Mouse (Mus musculus) lung, postnatal 0 days (tissue): Measurements from ENCODE around the gene Camk2g. TPM values are rescaled to one million over a fixed set of nuclear protein-coding genes. Genes with fewer than 3 reads are reported as not detected.

Experiments
- ATAC-seq: fragments of 200-750 bp; cut with Nextera tagmentation; 2 replicates; pipeline ENCODE4 v1.8.0; 2017; ENCODE audit warnings: moderate library complexity
- DNase-seq: peaks from one replicate; pipeline ENCODE4 v3.0.0-alpha.2; 2016; ENCODE audit warnings: low spot score
- H3K27ac ChIP-seq: fragments of 300-500 bp; sonication (generic); 2 replicates; pipeline ENCODE4 v1.5.1; 2014; ENCODE audit warnings: antibody characterized with exemption, mild to moderate bottlenecking, low read length, mixed read lengths
- H3K27me3 ChIP-seq: fragments of 300-500 bp; sonication (generic); replicated peaks from 2 replicates; pipeline ENCODE4 v1.6.1; 2014; ENCODE audit warnings: low read length, mixed read lengths; ENCODE audit not compliant: insufficient read depth
- H3K36me3 ChIP-seq: fragments of 300-500 bp; sonication (generic); 2 replicates; pipeline ENCODE4 v1.6.1; 2014; ENCODE audit warnings: low read length, mixed read lengths; ENCODE audit not compliant: insufficient read depth
- H3K4me1 ChIP-seq: fragments of 300-500 bp; sonication (generic); 2 replicates; pipeline ENCODE4 v1.6.1; 2014; ENCODE audit warnings: antibody characterized with exemption, low read depth, low read length, mixed read lengths; ENCODE audit not compliant: insufficient read depth
- H3K4me2 ChIP-seq: fragments of 300-500 bp; sonication (generic); replicated peaks from 2 replicates; pipeline ENCODE4 v1.6.1; 2014; ENCODE audit warnings: low read depth, mild to moderate bottlenecking, low read length, moderate library complexity, mixed read lengths
- H3K4me3 ChIP-seq: fragments of 300-500 bp; sonication (generic); 2 replicates; pipeline ENCODE4 v1.5.1; 2014; ENCODE audit warnings: low read depth, low read length
- H3K9ac ChIP-seq: fragments of 300-500 bp; sonication (generic); replicated peaks from 2 replicates; pipeline ENCODE4 v1.6.1; 2014; ENCODE audit warnings: low read depth, mild to moderate bottlenecking
- H3K9me3 ChIP-seq: fragments of 300-500 bp; sonication (generic); 2 replicates; pipeline ENCODE4 v1.6.1; 2016; ENCODE audit warnings: low read length, mixed read lengths
- CTCF ChIP-seq: IDR thresholded peaks from 2 replicates; pipeline ENCODE4 v1.5.1; 2016; ENCODE audit warnings: antibody characterized with exemption, mild to moderate bottlenecking
- EP300 ChIP-seq: IDR thresholded peaks from 2 replicates; pipeline ENCODE4 v1.6.1; 2016; ENCODE audit warnings: antibody characterized with exemption, mild to moderate bottlenecking, control low read depth
- WGBS: fragments of 180-500 bp; shearing (Covaris S2); extraction: QIAGEN DNeasy Blood & Tissue Kit; methylation state at CpG from one replicate; pipeline ENCODE4 v1.1.7; 2014; 5-methylcytosine and 5-hydroxymethylcytosine counted together
- polyA plus RNA-seq: library from polyadenylated mRNA; unstranded; fragments of >200 nt; fragmentation: Nextera tagmentation; extraction: Ambion mirVana; gene quantifications from 2 replicates; pipeline ENCODE4 v1.2.1, GENCODE M21; 2015

Camk2g gene
- polyA plus RNA-seq, 1 experiment from 2014 or later = 36.6 TPM

DNA sequence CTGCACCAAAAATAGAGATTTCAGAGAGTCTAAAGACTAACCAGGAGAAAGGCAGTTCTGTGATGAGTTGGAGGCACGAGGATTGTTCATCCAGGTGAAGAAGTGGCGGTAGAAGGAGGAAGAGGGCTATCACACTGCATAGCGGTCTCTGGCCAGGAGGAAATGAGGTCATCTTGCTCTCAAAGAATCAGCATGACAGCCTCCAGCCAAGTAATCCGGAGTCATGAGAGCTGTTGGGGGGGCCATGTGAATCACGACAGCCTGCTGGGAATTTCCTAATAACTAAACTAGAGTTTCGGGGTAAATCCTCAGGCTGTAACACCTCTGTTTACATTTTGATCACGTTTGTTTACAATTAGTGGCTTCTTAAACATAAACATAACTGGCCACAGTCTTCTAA lies 40.2 kb upstream of the Camk2g start:
- Histone ChIP-seq H3K9ac (no peak overlapping the region), H3K4me2 (no peak overlapping the region), H3K27me3 (no peaks in the 10 kb centered on the region), H3K4me3 (no peak overlapping the region), H3K36me3 (no peaks in the 10 kb centered on the region), H3K27ac (no peak overlapping the region), H3K4me1 (peaks cover 9% of the 10 kb centered on the region; the same call in 1 of the 2 replicates), H3K9me3 (no peaks in the 10 kb centered on the region)
- TF ChIP-seq EP300 (no peak), CTCF (no peak)
- DNase-seq = peak; percentile 58
- 23% methylated on average over 7 of the region's 7 CpGs for WGBS
- ATAC-seq = peak; percentile 48

DNA sequence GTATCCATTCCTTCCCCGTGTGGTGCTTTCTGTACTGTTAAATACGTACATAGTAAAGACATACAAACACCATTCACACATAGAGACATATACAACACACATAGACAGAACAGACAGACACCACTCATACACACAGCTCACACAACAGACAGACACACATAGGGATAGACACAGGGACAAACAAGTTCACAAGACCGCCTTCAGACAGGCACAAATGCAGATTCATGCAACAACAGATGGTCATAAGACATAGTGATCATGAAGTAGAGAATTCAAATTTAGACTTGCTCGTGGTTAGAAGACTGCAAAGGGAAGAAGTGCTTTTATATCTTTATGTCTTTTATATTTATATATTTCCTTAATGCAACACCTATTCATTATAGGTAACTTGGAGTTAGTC lies 39.6 kb upstream of the Camk2g start:
- H3K27ac ChIP-seq = no peak overlapping the region
- no peak overlapping the region for H3K4me3 ChIP-seq
- no peaks in the 10 kb centered on the region for H3K9me3 ChIP-seq
- H3K9ac ChIP-seq = no peak overlapping the region
- DNase-seq (no peak), ATAC-seq (no peak)
- no peak overlapping the region for H3K4me2 ChIP-seq
- no peaks in the 10 kb centered on the region for H3K27me3 ChIP-seq
- H3K4me1 ChIP-seq = peaks cover 9% of the 10 kb centered on the region; the same call in 1 of the 2 replicates
- TF ChIP-seq EP300 (no peak), CTCF (no peak)
- no peaks in the 10 kb centered on the region for H3K36me3 ChIP-seq
- 82% methylated on average over 4 of the region's 4 CpGs for WGBS

DNA sequence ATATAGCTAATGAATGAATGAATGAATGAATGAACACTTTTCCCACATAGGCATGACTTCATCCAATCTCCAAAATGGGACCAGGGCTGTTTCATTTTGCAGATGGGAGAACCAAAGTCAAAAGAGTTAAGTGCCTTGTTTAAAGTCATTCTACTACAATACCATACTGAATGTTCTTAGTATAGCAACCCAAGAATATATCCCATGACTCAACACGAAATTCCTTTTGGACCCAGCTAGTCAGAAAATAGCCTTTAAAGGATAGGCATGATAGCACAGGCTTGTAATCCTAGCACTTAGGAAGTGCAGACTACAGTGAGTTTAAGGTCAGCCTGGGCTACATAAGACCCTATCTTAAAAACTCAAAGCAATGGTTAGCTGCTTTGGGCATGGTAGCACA lies 38.0 kb upstream of the Camk2g start:
- Histone ChIP-seq H3K4me1 (peaks cover 8% of the 10 kb centered on the region; the same call in 1 of the 2 replicates), H3K9ac (no peak overlapping the region)

DNA sequence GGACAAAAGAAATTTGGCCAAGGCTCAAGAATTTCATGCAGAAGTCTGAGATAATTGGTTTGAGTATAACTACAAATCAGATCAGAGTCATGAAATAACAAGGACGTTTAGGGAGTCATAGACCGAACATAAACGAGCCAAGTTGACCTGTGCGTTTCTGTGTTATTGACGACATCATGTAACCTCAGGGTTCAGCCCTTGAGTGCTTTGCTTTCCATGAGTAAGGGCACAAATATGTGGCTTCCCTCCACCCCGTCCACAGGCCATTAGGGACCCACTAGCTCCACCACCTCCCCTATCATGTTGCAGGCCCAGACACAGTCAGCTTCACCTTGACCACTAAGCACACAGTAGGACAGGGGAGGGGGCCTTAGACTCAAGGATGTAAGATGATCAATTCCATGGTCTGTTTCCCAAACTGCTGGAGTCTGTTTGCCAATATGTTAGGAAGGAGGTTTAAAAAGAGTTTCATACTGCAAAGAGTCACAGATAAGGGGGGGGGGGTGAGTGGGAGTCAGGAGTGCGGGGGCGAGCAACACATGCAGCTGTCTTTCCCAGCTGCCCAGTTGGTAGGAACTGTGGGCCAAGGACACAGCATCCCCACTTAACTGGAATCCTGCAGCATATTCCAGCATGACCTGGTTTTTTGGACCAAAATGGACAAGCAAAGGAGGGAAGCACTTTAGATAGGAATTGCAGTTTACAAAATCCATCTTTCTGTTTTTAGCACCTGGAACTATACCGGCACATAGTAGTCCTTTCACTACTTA lies 37.4 kb upstream of the Camk2g start:
- TF ChIP-seq EP300 (no peak), CTCF (no peak)
- H3K27me3 ChIP-seq = no peaks in the 10 kb centered on the region
- ATAC-seq (0 out of 2 replicates have a peak, but pooled peaks have one; percentile 16), DNase-seq (peak; percentile 15)
- no peaks in the 10 kb centered on the region for H3K36me3 ChIP-seq
- no peak overlapping the region for H3K27ac ChIP-seq
- no peaks in the 10 kb centered on the region for H3K9me3 ChIP-seq
- H3K9ac ChIP-seq = no peak overlapping the region
- WGBS = 45% methylated on average over 9 of the region's 9 CpGs
- H3K4me1 ChIP-seq = peaks cover 3% of the 10 kb centered on the region; the same call in 1 of the 2 replicates
- H3K4me2 ChIP-seq = no peak overlapping the region
- H3K4me3 ChIP-seq = no peak overlapping the region

More for the DNA sequence above, 38.0 kb upstream of the Camk2g start:
- Histone ChIP-seq H3K4me3 (no peak overlapping the region), H3K4me2 (no peak overlapping the region), H3K9me3 (no peaks in the 10 kb centered on the region), H3K36me3 (no peaks in the 10 kb centered on the region), H3K27me3 (no peaks in the 10 kb centered on the region), H3K27ac (no peak overlapping the region)
- no peak for TF ChIP-seq EP300
- no peak for TF ChIP-seq CTCF
- DNase-seq (no peak), ATAC-seq (no peak)
- WGBS = 67% methylated on average over 1 of the region's 1 CpGs

DNA sequence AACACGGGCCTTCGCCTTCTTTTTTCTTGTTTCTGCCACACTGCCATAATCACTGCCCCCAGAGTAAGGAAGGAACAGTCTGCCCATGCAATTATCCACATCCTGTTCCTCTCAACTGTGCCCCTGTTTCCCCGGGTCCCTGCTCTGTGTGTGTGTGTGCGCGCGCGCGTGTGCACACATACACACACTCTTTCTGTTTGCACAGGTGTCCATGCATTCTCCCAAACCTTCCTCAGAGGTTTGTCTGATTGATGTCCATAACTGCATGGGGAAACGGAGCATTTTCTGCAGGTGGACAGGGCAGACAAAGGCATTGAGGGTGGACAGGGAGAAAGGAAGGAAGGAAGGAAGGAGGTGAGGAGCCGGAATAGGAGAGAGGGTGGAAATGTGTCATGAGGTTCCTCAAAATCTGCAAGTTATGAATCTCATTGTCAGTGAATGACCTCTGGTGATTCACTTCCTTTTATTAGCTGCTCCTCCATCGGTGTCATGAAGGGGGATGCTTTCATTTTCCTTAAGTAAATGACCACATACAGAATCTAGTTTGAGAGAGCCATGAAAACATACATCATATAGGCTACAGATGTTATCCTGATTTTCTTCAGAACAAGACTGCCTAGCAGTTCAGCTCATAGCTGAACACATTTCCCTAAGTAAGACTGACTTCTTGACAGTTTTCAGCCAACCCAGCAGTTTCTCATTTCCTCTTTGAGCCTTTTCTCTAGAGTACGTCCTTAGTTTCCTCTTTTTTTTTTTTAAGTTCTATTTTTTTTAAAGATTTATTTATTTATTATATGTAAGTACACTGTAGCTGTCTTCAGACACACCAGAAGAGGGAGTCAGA lies 35.9 kb upstream of the Camk2g start:
- no peak overlapping the region; the same call in 1 of the 2 replicates for H3K4me2 ChIP-seq

DNA sequence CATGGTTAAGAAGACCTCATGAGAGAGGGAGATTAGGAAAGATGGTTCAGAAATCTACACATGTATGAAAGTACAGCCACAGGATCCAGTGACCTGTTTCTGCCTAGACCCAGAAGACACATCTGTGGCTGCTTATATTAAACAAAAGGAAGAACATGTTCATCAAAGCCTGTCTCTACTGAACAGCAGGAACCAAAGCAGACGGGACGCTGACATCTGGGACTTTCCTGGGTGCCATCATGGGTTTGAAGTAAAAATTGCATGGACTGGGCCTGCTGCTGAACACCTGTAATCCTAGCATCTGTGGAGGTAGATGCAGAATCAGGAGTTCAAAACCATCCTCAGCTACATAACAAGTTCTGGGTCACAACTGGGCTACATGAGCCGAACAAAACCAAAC lies 34.6 kb upstream of the Camk2g start:
- Histone ChIP-seq H3K9ac (no peak overlapping the region), H3K27ac (no peak overlapping the region), H3K4me3 (no peak overlapping the region), H3K27me3 (no peaks in the 10 kb centered on the region), H3K4me1 (no peaks in the 10 kb centered on the region), H3K4me2 (no peak overlapping the region), H3K36me3 (no peaks in the 10 kb centered on the region), H3K9me3 (no peaks in the 10 kb centered on the region)
- TF ChIP-seq EP300 (no peak), CTCF (no peak)
- WGBS = 83% methylated on average over 3 of the region's 3 CpGs
- DNase-seq (no peak), ATAC-seq (no peak)

More for the DNA sequence above, 35.9 kb upstream of the Camk2g start:
- no peaks in the 10 kb centered on the region for H3K36me3 ChIP-seq
- H3K27ac ChIP-seq = no peak overlapping the region
- DNase-seq (peak; percentile 35), ATAC-seq (peak; percentile 19; the same call in 1 of the 2 replicates)
- TF ChIP-seq CTCF = no peak
- peak; percentile 11; the same call in 1 of the 2 replicates for TF ChIP-seq EP300
- 44% methylated on average over 12 of the region's 12 CpGs for WGBS
- H3K9me3 ChIP-seq = no peaks in the 10 kb centered on the region
- no peaks in the 10 kb centered on the region for H3K4me1 ChIP-seq
- H3K9ac ChIP-seq = no peak overlapping the region
- H3K27me3 ChIP-seq = no peaks in the 10 kb centered on the region
- no peak overlapping the region for H3K4me3 ChIP-seq
